Mouse (Mus musculus) naive thymus-derived CD4-positive, alpha-beta T cell, adult 2 months (primary cell): Measurements from ENCODE around the gene Mrpl12.
"Not testable (repeated sequence)": the region's sequence is repeated elsewhere in the genome, so short reads cannot be mapped to it uniquely, and the experiment has no call there.

Experiments used
- DNase-seq: peaks from one replicate; pipeline ENCODE4 v3.0.0-alpha.2; 2011; ENCODE audit warnings: low read depth

The Mrpl12 gene

DNA sequence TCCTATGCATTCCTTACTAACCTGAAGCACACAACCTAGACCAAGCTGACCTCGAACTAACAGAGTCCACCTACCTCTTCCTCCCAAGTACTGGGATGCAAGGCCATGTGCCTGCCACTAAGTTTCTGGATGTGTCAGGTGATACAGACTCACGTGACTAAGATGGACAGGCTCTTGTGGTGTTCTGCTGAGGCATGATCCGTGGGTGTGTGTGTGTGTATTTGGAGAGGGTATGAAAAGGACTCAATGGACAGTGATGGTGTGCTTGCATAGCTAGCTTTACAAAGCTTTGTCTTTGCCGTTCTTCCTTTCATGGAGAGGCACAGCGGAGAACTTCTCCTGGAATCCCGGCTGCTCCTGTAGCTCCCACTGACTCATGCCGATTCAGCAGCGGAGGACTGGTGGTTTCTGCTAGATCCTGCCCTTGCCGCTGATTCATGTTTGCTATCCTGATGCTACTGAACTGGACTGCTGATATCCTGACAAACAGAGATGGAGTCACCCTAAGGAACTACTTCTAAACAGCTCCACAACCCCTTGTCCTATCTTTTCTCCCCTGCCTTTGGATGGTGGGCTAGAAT, 24.0 kb downstream of the Mrpl12 start:
- DNase-seq: no peak

DNA sequence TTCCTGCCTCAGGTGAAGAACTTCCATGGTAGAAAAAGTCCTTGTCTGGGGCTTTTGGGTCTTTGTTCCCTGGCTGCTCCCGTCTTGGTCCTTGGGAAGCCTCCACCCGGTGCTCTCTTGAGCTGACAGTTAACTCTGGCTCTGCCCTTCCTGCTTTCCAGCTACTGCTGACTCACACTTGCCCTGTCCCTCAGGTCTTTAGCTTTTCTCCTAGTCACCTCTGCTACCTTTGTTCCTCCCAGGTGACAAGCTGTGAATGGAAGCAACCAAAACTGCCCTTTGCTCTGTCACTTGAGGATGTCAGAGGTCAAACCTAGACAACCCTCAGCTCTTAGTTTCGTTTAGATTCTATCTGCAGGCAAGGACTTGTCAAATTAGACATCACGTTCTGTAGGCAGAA, 25.5 kb downstream of the Mrpl12 start:
- DNase-seq: peak; percentile 47

DNA sequence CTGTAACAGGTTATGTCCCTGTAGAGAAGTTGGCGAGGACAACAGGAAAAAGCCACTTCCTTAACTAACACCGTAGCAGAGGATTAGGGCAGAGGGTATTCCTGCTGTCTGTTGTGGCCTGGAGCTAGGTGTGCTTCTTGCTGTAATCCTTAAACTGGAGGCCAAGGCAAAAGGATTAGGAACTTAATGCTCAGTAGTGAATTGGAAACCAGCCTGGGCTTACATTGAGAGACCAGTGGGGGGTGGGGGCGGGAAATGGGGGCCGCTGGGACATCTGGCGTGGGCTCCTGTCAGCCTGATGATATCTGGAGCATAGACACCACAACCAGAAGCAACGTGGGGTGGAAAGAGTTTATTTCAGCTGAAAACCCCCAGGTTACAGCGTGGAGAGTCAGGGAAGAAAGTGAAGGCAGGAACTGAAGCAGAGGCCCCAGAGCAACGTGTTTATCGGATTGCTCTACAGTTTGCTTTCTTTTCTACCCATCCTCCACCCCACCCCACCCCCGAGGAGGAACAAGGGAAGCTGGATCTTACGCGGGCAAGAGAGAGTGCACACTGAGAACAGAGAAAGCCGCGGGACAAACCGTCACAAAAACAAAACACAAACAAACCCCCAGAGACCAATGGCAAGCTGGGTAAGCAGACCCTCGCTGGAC, 26.1 kb downstream of the Mrpl12 start:
- DNase-seq: peak; percentile 68

DNA sequence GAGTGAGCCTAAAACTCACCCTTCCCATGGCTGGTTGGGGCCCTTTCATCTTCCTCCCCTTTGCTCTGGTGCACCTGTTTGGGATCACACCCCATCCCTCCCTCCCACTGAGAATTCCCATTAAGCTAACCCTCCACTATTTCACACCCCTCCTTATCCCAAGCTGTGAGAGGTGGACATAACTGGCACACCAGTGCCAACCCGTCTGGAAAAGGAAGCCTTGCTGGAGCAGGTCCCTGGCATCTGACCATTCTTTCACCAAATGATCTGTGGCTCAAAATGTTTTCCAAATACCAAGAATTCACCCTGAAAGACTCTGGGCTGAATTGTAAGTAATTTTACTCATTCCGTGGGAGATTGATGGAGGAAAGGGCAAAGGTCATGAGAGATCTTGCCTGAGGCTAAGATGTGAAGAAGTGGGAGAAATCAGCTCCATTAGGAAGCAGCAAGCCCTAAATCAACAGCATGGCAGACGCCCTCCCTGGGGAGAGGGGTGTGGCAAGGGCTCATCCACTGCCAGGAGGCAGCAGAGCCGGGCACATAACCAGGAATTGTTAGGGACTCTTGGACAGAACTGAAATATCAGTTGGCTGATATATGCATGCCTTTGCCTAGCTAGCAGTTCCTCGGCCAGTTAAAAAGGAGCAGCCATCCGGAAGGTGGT, 28.5 kb downstream of the Mrpl12 start:
- no peak for DNase-seq

DNA sequence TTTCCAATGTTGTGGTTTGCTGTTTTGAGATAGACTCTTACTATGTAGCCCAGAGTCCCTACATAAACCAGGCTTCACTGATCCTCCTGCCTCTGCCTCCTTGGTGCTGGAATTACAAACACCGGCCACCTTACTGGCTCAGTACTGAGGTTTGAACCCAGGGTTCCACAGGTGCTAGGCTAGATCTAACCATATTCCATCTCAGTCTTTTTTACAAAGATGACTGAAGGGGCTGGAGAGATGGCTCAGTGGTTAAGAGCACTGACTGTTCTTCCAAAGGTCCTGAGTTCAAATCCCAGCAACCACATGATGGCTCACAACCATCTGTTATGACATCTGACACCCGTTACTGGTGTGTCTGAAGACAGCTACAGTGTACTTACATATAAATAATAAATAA, 29.8 kb downstream of the Mrpl12 start:
- DNase-seq: not testable (repeated sequence)

DNA sequence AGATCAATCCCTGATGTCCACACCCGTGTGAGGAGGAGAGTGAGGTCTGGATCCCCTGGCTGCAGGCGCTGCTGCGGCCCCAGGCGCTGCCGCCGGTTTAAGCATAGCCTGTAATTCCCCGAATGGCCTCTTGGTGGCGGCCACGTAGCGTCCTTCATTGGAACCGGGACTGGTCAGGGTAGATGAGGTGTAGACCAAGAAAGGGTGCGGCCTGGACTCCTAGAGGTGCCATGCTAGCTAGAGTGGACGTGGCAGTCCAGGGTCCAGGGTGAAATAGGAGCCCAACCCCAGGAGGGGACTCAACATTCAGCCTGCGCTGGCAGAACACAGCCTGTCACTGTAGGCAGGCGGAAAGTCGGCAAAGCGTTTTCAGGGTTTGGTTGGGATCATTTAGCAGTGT, 31.2 kb downstream of the Mrpl12 start:
- DNase-seq: peak; percentile 86

DNA sequence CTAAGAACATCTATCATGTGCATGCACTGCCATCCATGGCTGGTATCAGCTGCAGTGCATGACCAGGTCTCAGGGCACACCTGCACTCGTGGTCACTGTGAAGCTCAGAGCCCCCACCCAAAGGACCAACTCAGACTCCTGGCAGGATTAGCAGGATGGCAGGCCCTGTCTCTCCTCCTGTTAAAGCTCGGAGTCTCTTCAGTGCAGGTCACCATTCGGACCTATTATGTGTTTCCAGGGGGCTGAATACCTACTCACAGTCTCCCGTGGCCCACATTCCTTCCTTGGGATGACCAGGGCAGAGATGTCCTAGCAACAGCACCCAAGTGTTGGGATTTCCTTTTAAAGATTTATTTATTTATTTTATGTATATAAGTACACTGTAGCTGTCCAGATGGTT, 32.7 kb downstream of the Mrpl12 start:
- no peak for DNase-seq

DNA sequence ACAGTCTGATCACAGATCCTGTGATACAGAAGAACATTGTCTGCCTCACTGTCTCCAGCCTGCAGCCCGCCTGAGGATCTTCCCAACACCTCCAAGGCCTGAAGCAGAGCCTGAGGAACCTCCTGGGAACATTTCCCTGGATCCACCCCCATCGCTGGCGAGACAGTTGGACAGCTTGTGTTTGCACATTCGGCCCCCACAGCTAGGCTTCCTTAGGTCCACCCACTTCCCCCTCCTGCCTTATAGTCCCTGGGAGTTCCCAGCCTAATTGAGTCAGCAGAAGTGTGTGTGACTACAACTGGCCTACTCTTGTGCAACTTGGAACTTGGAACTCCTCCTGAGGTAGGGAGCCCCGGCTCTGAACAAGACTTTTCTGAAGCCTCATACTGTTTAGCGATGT, 33.6 kb downstream of the Mrpl12 start:
- DNase-seq: no peak

DNA sequence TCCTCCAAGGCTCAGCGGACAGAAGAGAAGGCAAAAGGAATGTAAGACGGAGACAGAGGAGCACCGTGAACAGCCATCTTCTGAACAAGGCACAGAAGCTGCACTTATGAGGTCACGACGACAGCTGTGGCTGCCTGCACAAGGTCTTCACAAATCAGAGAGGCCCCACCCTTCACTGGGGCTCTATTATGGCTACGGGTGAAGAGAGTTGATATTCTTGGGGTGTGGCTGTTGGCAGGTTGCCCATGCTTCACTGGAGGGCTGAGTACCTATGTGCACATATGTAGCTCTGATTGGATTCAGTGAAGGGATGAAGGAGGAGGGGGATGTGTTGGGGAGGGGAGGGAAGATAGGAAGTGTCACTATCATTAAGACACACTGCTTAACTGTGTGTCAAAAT, 34.1 kb downstream of the Mrpl12 start:
- no peak for DNase-seq

DNA sequence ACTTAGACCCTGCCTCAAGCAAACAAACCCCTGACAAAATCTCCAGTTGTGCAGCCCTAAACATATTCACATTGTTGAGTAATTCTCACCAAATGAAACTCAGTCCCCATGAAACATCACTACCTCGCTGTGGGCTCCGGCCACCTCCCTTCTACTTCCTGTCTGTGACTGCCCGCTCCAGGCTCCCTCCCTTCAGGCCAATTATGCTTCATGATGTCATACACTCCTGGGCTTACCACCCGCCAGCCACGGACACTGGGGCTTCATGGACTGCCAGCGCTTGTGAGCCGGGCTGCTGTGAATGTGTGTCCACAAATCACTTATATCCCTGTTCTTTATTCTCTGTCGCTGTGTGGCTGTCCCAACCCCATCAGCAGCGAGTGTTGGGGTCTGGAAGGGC, 35.3 kb downstream of the Mrpl12 start:
- no peak for DNase-seq

DNA sequence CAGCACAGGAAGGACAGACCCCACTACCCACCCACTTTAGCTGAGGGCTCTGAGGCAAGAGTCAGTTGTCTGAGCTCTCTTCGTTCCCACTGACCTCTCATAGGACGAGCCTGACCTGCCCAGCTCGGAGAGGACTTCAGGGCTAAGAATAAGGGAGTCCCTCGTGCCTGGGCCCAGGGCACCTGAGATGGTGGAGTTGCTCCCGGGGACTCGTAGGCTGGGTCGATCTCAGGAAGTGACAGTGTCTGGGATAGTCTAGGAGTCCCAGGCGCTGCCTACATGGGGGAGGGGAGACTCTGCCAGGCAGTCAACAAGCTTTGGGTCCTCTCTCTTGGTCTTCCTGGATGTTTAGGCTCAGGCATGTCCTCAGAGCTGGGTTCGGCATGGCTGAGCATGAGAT, 36.1 kb downstream of the Mrpl12 start:
- DNase-seq: no peak

DNA sequence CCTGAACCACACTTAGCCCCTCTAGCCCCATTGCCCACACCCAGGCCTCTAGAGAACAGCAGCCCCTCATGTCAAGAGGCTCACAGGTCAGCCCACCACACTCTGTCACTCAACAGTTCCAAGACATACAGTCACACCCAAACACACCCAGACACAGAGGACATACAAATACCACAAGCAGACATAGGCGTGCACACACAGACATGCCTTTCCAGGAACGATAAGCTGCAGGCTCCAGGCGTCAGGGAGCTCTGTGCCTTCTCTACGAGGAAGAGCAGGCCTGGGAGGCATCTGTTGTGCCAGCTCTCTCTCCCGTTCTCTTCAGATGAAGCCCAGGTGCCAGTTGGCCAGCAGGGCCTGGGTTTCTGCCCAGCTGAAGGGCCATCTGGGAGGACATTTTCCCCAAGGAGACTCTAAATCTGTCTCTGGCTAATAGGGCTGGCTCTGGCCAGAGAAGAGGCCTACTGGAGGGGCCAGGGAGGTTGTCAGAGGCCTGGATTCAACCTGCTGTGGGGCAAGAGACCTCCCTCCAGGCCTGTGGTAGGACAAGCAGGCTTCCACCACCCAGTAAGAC, 36.6 kb downstream of the Mrpl12 start:
- no peak for DNase-seq

DNA sequence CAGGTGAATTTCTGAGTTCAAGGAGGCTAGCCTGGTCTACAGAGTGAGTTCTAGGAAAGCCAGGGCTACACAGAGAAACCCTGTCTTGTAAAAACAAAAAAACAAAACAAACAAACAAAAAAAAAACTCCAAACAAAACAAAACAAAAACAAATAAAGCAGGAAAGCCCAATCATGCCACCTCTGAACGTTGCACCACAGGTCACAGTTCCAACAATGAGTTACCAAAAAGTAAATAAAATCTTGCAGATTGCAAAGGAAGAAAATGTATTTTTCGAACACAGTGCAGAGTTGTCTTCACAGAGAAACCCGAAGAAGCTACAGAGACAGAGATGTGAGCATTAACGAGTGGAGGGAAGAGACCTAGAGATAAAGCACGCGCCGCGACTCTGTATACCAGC, 38.2 kb downstream of the Mrpl12 start:
- DNase-seq: no peak

DNA sequence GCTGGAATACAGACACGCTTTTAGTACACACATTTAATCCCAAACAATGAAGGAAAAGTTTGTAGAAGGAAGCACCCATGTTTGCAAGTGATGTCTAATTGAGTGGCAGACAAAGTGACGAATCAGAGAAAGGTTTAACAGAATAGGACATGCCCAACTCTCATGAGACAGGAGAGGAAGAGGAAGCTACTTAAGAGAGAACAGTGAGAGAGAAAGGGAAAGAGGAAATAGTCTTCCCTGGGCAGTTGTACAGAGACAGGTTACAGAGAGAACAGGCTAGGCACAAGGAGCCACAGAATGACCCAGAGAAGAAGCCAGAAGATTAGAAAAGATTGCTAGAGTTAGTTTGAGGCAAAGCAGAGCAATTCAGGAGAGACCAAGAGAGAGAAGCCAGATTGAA, 41.5 kb downstream of the Mrpl12 start:
- DNase-seq: no peak

DNA sequence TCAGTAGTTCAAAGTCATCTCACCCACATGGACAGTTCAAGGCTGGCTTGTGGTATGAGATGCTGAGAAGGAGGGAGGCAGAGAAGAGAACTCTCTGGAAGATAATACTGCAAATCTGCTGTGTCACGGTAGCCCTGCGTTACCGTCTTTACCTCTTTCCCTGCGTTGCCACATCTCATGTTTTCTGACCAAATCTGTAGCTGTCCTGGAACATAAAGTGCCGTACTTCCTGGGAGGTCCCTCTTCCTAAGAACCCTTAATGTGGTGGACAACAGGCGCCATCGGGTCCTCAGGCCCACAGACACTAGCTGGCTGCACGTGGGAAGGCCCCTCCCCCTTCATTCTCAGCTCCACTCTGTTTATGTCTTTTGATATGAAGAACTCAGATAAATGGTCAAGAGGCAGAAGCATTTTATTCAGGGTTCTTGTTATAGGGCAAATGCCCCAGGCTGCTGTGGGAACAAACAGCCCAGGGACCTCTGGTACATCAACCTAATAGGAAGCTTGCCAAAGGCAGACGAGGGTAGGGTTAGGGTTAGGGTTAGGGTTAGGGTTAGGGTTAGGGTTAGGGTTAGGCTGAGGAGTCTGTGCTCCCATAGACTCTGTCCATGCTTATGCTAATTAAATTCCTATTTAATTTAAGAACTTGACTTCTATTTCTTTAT, 43.4 kb downstream of the Mrpl12 start:
- no peak for DNase-seq

DNA sequence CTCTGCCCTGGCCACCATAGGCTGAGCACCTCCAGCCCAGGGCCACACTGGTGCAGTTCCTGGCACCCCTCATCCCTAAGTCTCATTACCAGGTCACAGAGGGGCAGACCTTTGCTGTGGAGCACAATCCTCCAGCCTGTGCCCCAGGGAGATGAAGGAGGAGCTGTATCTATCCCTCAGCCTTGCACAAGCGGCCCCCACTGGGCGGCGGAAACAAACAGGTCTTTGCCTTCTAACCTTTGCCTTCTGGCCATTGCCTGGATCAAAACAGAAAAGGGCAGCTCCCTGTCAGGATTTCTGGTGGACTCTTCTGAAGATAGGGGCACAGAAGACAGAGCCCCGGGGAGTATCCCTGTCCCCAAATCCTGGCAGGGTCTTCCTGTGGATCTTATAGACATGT, 44.5 kb downstream of the Mrpl12 start:
- no peak for DNase-seq

DNA sequence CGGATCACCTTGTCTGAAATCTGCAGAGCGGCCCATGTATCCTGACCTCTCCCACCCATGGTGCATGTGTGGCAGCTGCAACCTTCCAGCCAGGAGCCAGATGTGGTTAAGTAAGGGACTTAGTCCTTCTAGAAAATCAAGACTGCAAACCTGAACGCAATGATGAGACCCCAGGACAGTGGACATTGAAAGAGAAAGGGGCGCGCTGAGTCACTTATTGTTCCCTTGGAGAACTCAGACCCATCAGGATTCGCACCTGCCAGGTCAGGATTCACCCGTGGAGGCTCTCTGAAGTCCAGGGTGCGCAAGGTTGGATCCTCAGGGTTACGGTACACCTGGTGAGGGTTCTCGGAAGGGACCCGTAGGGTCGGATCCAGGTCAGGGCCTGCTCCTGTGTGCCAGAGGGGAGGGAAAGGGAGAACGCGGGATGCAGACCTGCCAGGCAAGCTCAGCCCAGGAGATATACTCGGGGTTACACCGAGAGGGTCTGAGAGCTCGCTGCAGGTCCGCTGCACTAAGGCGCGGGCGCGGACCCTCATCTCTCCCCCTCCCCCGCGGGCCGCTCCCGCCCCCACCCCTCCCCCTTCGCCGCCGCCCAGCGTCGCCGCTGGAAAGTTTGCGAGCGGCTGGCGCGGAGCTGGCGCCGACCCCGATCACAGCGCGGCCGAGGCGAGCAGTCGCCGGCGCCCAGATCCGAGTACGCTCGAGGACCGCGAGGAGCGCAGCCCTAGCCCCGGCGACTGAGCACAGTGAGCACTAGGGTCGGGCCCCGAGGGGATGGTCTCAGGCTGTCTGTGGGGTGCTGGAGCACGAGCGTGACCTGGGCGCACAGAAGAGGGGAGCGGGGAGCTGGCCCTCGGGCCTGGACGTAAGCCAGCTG, 45.9 kb downstream of the Mrpl12 start, which contains the start of gene Gcgr:
Gene Gcgr, plus strand, starts transcription at position 615 of the 880 bp plus-strand sequence.
- DNase-seq: no peak

DNA sequence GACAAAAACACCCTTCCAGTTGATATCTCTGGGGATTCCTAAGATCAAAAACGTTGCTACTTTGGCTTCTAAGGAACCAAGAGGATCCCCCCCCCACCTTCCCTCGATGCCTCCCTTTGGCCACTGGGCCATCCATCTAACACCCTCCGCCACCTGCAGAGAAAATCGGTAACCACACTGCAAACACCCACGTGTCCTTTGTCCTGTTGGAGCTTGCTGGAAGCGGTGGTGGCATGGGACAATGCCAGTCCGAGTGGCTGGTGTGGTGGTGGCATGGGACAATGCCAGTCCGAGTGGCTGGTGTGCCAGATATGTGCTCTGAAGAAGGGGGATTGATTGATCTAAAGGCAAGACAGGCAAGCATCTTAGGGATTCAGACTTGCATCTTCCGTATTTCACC, 47.2 kb downstream of the Mrpl12 start:
- DNase-seq: no peak

DNA sequence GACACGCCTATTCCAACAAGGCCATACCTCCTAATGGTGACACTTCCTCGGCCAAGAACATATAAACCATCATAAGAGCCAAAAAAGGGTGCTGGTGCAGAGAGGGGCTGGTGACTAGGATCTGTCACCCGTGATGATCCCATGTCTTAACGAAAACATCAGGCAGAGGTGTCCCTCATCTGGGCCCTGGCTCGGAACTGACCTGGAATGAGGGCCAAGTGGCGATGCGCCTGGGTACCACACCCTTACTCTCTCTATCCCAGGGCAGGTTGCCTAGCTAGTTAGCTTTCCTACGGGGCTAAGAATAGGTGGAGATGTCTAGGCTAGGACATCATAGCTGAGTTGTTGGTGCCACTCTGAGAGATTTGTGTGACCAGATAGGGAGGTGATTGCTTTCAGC, 49.7 kb downstream of the Mrpl12 start:
- no peak for DNase-seq

DNA sequence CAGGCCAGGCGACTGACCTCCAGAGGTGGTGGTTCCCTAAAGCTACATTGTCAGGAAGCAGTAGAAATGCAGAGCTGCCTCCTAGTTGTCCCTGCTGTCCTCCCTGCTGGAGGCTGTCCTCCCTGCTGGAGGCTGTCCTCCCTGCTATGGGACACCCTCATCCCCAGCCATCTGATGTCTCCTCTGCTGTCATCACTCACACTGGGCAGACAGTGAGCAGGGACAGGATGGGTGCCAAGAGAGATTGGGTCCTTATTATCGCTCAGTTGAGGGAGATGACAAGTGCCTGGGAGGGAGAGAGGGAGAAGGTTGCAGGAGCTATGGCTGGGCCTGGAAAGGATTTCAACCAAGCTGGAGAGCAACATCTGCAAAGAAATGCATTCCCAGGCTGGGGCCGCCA, 50.7 kb downstream of the Mrpl12 start:
- DNase-seq: no peak

DNA sequence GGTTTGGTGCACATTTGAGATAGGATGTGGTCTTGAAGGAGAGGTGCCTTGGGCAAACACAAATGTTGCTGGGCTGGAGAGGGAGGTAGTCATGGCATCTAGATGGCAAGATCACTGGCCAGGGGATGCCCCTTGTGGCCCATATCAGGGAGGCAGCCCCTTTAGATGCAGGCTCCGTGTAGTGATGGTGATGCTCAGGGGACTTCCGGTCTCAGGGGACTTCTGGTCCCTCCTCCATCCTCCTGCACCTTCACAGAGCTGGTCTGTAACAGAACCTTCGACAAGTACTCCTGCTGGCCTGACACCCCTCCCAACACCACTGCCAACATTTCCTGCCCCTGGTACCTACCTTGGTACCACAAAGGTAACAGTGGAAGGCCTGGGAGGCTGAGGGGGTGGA, 51.4 kb downstream of the Mrpl12 start:
- no peak for DNase-seq

DNA sequence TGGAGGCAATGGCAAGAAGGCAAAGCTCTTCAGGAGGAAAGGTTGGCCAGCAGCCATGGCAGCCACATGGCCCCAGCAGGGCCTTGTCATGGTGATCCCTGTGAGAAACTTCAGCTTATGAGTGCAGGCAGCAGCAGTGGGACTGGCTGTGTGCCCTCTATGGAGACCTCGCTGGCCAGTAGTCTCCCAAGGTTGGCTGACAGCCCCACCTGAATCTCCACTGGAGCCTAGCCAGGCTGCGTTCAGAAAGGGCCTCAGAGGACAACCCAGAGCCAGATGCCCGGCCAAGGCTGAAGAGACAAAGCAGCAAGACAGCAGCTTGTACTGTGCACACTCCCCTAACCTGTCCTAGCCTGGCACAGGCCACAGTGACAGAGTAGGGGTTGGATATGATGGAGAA, 54.1 kb downstream of the Mrpl12 start:
- DNase-seq: no peak
